Mouse (Mus musculus): ENCODE data around the gene Herpud1. TPM values are rescaled to one million over a fixed set of nuclear protein-coding genes. Genes with fewer than 3 reads are reported as not detected.

Gene Herpud1
- polyA plus RNA-seq, 2 experiments from 2014 or later = 177 to 183 TPM

Other genes with a start within 250 kb of the Herpud1 start
- not detected for gene Mt4, start 249.2 kb upstream of the Herpud1 start, polyA plus RNA-seq (2017; shearing (Covaris generic))
- gene Mt3, start 233.8 kb upstream of the Herpud1 start, polyA plus RNA-seq (2017; shearing (Covaris generic)) = not detected
- not detected for gene Mt2, start 213.8 kb upstream of the Herpud1 start, polyA plus RNA-seq (2017; shearing (Covaris generic))
- 1 to 10 TPM; 3.5 to 4.2 TPM for gene Mt1, start 207.4 kb upstream of the Herpud1 start, polyA plus RNA-seq (2017; shearing (Covaris generic))
- 10 to 100 TPM; 26.4 to 51.6 TPM for gene Nup93, start 171.9 kb upstream of the Herpud1 start, polyA plus RNA-seq (2017; shearing (Covaris generic))
- under 1 TPM in 1 of 2 experiments, not detected in 1; 0.19 TPM for gene Slc12a3, start 57.2 kb upstream of the Herpud1 start, polyA plus RNA-seq (2017; shearing (Covaris generic))
- 100 to 1,000 TPM; 186 to 214 TPM for gene Nlrc5, start 47.9 kb downstream of the Herpud1 start, polyA plus RNA-seq (2017; shearing (Covaris generic))
- gene Cpne2, start 146.6 kb downstream of the Herpud1 start, polyA plus RNA-seq (2017; shearing (Covaris generic)) = under 1 TPM; 0.39 to 0.92 TPM
- 10 to 100 TPM; 25.3 to 29.6 TPM for gene Rspry1, start 215.5 kb downstream of the Herpud1 start, polyA plus RNA-seq (2017; shearing (Covaris generic))
- 10 to 100 TPM; 80.6 to 84.1 TPM for gene Fam192a, start 215.6 kb downstream of the Herpud1 start, polyA plus RNA-seq (2017; shearing (Covaris generic))

All from CD4-positive, CD25-positive, alpha-beta regulatory T cell, adult 4 months (primary cell).